Mouse (Mus musculus) liver, embryonic 14.5 days (tissue): ENCODE data around the gene Rlbp1. TPM values are rescaled to one million over a fixed set of nuclear protein-coding genes. Genes with fewer than 3 reads are reported as not detected.

Experiments
- ATAC-seq: fragments of 200-750 bp; cut with Nextera tagmentation; 2 replicates; pipeline ENCODE4 v1.8.0; 2017; ENCODE audit warnings: moderate number of reproducible peaks, mild to moderate bottlenecking, moderate library complexity; ENCODE audit not compliant: insufficient read depth
- DNase-seq, 3 experiments: peaks; one replicate each; pipeline ENCODE4 v3.0.0-alpha.2; 2012 to 2013; ENCODE audit warnings: low read depth in 3 of 3, low spot score in 3 of 3
- H3K27ac ChIP-seq: fragments of 300-500 bp; sonication (generic); 2 replicates; pipeline ENCODE4 v1.5.1; 2014; ENCODE audit warnings: moderate library complexity, mild to moderate bottlenecking, control low read depth, inconsistent platforms
- H3K27me3 ChIP-seq: fragments of 300-500 bp; sonication (generic); 2 replicates; pipeline ENCODE4 v1.6.1; 2014; ENCODE audit warnings: mild to moderate bottlenecking, low read length, moderate library complexity; ENCODE audit not compliant: control insufficient read depth, insufficient read depth
- H3K36me3 ChIP-seq: fragments of 300-500 bp; sonication (generic); replicated peaks from 2 replicates; pipeline ENCODE4 v1.6.1; 2014; ENCODE audit warnings: low read depth; ENCODE audit not compliant: control insufficient read depth, insufficient read depth
- H3K4me1 ChIP-seq, 2 experiments: fragments of 200-500 bp in 1 of 2; fragments of 300-500 bp in 1 of 2; sonication (generic) in 1 of 2; replicated peaks; 2 replicates each; pipeline ENCODE4 v1.6.1; 2012 to 2014; ENCODE audit warnings: antibody characterized with exemption in 1 of 2, inconsistent platforms in 1 of 2, low read length in 1 of 2; ENCODE audit not compliant: control insufficient read depth in 2 of 2, insufficient read depth in 2 of 2
- H3K4me2 ChIP-seq: fragments of 300-500 bp; sonication (generic); 2 replicates; pipeline ENCODE4 v1.6.1; 2014; ENCODE audit warnings: low read depth, mild to moderate bottlenecking, control low read depth, moderate library complexity
- H3K4me3 ChIP-seq, 2 experiments: fragments of 200-500 bp in 1 of 2; fragments of 300-500 bp in 1 of 2; sonication (generic) in 1 of 2; 2 replicates each; pipeline ENCODE4 v1.5.1; 2012 to 2014; ENCODE audit warnings: low read depth in 2 of 2, low read length in 2 of 2, mild to moderate bottlenecking in 2 of 2, control low read depth in 1 of 2, inconsistent platforms in 1 of 2, moderate library complexity in 1 of 2; ENCODE audit not compliant: insufficient read depth in 1 of 2
- H3K9ac ChIP-seq: fragments of 300-500 bp; sonication (generic); replicated peaks from 2 replicates; pipeline ENCODE4 v1.6.1; 2014; ENCODE audit warnings: mild to moderate bottlenecking, control low read depth, moderate library complexity
- H3K9me3 ChIP-seq: fragments of 300-500 bp; sonication (generic); 2 replicates; pipeline ENCODE4 v1.6.1; 2016; ENCODE audit warnings: low read length, mixed read lengths; ENCODE audit not compliant: control insufficient read depth
- CTCF ChIP-seq: IDR thresholded peaks from 2 replicates; pipeline ENCODE4 v1.5.1; 2016; ENCODE audit warnings: antibody characterized with exemption, low read depth, control low read depth
- EP300 ChIP-seq: IDR thresholded peaks from 2 replicates; pipeline ENCODE4 v1.6.1; 2016; ENCODE audit warnings: antibody characterized with exemption, low read depth
- WGBS: fragments of 180-500 bp; shearing (Covaris S2); extraction: QIAGEN DNeasy Blood & Tissue Kit; methylation state at CpG from one replicate; pipeline ENCODE4 v1.1.7; 2014; ENCODE audit not compliant: insufficient replicate concordance; 5-methylcytosine and 5-hydroxymethylcytosine counted together
- polyA plus RNA-seq, 2 experiments: library from polyadenylated mRNA; depleted of rRNA in 1 of 2; stranded (reverse) in 1 of 2; unstranded in 1 of 2; fragments of >200 nt; fragmentation: Nextera tagmentation in 1 of 2; extraction: Ambion mirVana in 1 of 2; gene quantifications; 2 replicates each; pipeline versions ENCODE4 v1.2.1 to v1.2.3; 2012 to 2014

The Rlbp1 gene
- polyA plus RNA-seq, 2 experiments: 0.04 TPM; not detected in 1

DNA sequence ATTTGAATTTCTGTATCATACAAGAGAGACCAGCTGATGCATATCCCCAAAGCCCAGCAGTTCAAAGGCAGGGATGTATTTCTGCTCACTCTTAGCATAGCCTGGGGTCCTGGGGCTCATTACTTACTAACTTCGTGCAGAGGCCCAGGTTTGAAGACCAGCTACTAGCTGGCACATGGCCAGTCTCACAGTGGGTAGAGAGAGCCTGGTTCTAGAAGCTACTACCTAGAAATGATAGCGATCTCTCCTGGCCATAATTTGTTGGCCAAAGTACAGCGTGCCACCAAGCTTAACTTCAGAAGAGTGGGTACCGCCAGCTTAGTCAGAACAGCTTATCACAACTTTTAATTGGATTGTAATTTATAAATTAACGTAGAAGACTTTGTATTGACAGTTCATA is 58.1 kb downstream of the Rlbp1 start:
- Histone ChIP-seq H3K9me3 (no peaks in the 10 kb centered on the region), H3K4me2 (no peak overlapping the region), H3K4me1 (no peaks in the 10 kb centered on the region), H3K9ac (no peak overlapping the region), H3K27me3 (no peaks in the 10 kb centered on the region), H3K36me3 (peaks cover 47% of the 10 kb centered on the region), H3K27ac (no peak overlapping the region), H3K4me3 (no peak overlapping the region)
- ATAC-seq (no peak), DNase-seq (no peak)
- 88% methylated on average over 5 of the region's 5 CpGs for WGBS
- TF ChIP-seq CTCF: no peak
- no peak for TF ChIP-seq EP300

Other genes with a start within 250 kb of the Rlbp1 start
- gene Mfge8, start 238.0 kb downstream of the Rlbp1 start, polyA plus RNA-seq (2012; rRNA removed): 44.5 and 46.0 TPM in 2 replicates
- gene Mfge8, start 238.0 kb downstream of the Rlbp1 start, polyA plus RNA-seq (2014; fragmentation: Nextera tagmentation; extraction: Ambion mirVana): 55.3 and 64.5 TPM in 2 replicates
- gene Abhd2, start 113.8 kb downstream of the Rlbp1 start, polyA plus RNA-seq (2012; rRNA removed): 5.6 and 6.0 TPM in 2 replicates
- gene Abhd2, start 113.8 kb downstream of the Rlbp1 start, polyA plus RNA-seq (2014; fragmentation: Nextera tagmentation; extraction: Ambion mirVana): 11.4 TPM in 2 replicates
- 4.3 and 6.7 TPM in 2 replicates for gene Fanci, start 4.9 kb upstream of the Rlbp1 start, polyA plus RNA-seq (2012; rRNA removed)
- gene Fanci, start 4.9 kb upstream of the Rlbp1 start, polyA plus RNA-seq (2014; fragmentation: Nextera tagmentation; extraction: Ambion mirVana): 10.0 and 11.3 TPM in 2 replicates
- 14.4 and 15.4 TPM in 2 replicates for gene Polg, start 79.3 kb upstream of the Rlbp1 start, polyA plus RNA-seq (2012; rRNA removed)
- gene Polg, start 79.3 kb upstream of the Rlbp1 start, polyA plus RNA-seq (2014; fragmentation: Nextera tagmentation; extraction: Ambion mirVana): 14.0 and 16.2 TPM in 2 replicates
- gene Rhcg, start 230.6 kb upstream of the Rlbp1 start, polyA plus RNA-seq (2012; rRNA removed): 0.03 TPM in 2 replicates
- not detected in 2 replicates for gene Rhcg, start 230.6 kb upstream of the Rlbp1 start, polyA plus RNA-seq (2014; fragmentation: Nextera tagmentation; extraction: Ambion mirVana)